Mouse (Mus musculus) stomach, embryonic 15.5 days (tissue): ENCODE results near the gene Nos1ap. TPM values are rescaled to one million over a fixed set of nuclear protein-coding genes. Genes with fewer than 3 reads are reported as not detected.

Experiments used
- ATAC-seq: fragments of 200-750 bp; cut with Nextera tagmentation; 2 replicates; pipeline ENCODE4 v1.8.0; 2017; ENCODE audit warnings: low read depth, moderate number of reproducible peaks, moderate TSS enrichment; ENCODE audit not compliant: insufficient read depth, low FRiP score
- H3K27ac ChIP-seq: fragments of 300-500 bp; sonication (generic); 2 replicates; pipeline ENCODE4 v1.5.1; 2015; ENCODE audit warnings: mild to moderate bottlenecking, inconsistent platforms
- H3K27me3 ChIP-seq: fragments of 300-500 bp; sonication (generic); replicated peaks from 2 replicates; pipeline ENCODE4 v1.6.1; 2015; ENCODE audit warnings: inconsistent platforms
- H3K36me3 ChIP-seq: fragments of 300-500 bp; sonication (generic); 2 replicates; pipeline ENCODE4 v1.6.1; 2015; ENCODE audit warnings: inconsistent platforms
- H3K4me1 ChIP-seq: fragments of 300-500 bp; sonication (generic); 2 replicates; pipeline ENCODE4 v1.6.1; 2015; ENCODE audit warnings: inconsistent platforms
- H3K4me2 ChIP-seq: fragments of 300-500 bp; sonication (generic); 2 replicates; pipeline ENCODE4 v1.6.1; 2015; ENCODE audit warnings: mild to moderate bottlenecking, inconsistent platforms
- H3K4me3 ChIP-seq: fragments of 300-500 bp; sonication (generic); replicated peaks from 2 replicates; pipeline ENCODE4 v1.5.1; 2015; ENCODE audit warnings: inconsistent platforms
- H3K9ac ChIP-seq: fragments of 300-500 bp; sonication (generic); 2 replicates; pipeline ENCODE4 v1.6.1; 2015; ENCODE audit warnings: inconsistent platforms
- H3K9me3 ChIP-seq: fragments of 300-500 bp; sonication (generic); 2 replicates; pipeline ENCODE4 v1.6.1; 2016; ENCODE audit warnings: inconsistent platforms
- WGBS: fragments of 180-500 bp; shearing (Covaris S2); methylation state at CpG from one replicate; pipeline ENCODE4 v1.1.7; 2015; 5-methylcytosine and 5-hydroxymethylcytosine counted together
- polyA plus RNA-seq: library from polyadenylated mRNA; unstranded; fragments of >200 nt; fragmentation: Nextera tagmentation; extraction: Ambion mirVana; gene quantifications from 2 replicates; pipeline ENCODE4 v1.2.1, GENCODE M21; 2015

Nos1ap gene
- polyA plus RNA-seq, 1 experiment from 2014 or later: 15.5 TPM

GRCm38 (mm10) chr1:170322046-170322445 is 267.6 kb downstream of the Nos1ap start:
- Histone ChIP-seq H3K36me3 (no peaks in the 10 kb centered on the region), H3K27ac (no peak overlapping the region), H3K9me3 (no peaks in the 10 kb centered on the region), H3K4me3 (no peak overlapping the region), H3K9ac (no peak overlapping the region), H3K27me3 (no peaks in the 10 kb centered on the region), H3K4me1 (no peaks in the 10 kb centered on the region), H3K4me2 (no peak overlapping the region)
- no peak for ATAC-seq
- 89% methylated on average over 2 of the region's 2 CpGs for WGBS

- H3K9ac ChIP-seq: no peak overlapping the region
- no peaks in the 10 kb centered on the region for H3K9me3 ChIP-seq
- no peaks in the 10 kb centered on the region for H3K4me1 ChIP-seq
- H3K4me3 ChIP-seq: no peak overlapping the region
- WGBS: 77% methylated on average over 6 of the region's 6 CpGs
- H3K27me3 ChIP-seq: no peaks in the 10 kb centered on the region
- no peak for ATAC-seq
- H3K4me2 ChIP-seq: no peak overlapping the region
- no peaks in the 10 kb centered on the region for H3K36me3 ChIP-seq
- no peak overlapping the region for H3K27ac ChIP-seq
These were observed 278.2 kb downstream of the Nos1ap start for GRCm38 (mm10) chr1:170311431-170311830.

- H3K27me3 ChIP-seq: no peaks in the 10 kb centered on the region
- no peak within 1 kb of the TSS for H3K9ac ChIP-seq
- ATAC-seq: no peak
- WGBS: 83% methylated on average over 4 of the region's 4 CpGs
- H3K4me2 ChIP-seq: no peak within 1 kb of the TSS
- H3K9me3 ChIP-seq: no peaks in the 10 kb centered on the region
- H3K4me1 ChIP-seq: no peaks in the 10 kb centered on the region
- no peaks in the 10 kb centered on the region for H3K36me3 ChIP-seq
- H3K27ac ChIP-seq: no peak within 1 kb of the TSS
- no peak within 1 kb of the TSS for H3K4me3 ChIP-seq
These were observed 281.2 kb downstream of the Nos1ap start, which contains the start of gene Spata46 for GRCm38 (mm10) chr1:170308503-170308902. Gene Spata46 (plus strand): TSS chr1:170308803.

GRCm38 (mm10) chr1:170306232-170306631 is 283.4 kb downstream of the Nos1ap start, which contains the start of gene Gm7694:
Gene Gm7694 (minus strand): TSS chr1:170306332.
- no peak within 1 kb of the TSS for H3K4me2 ChIP-seq
- no peaks in the 10 kb centered on the region for H3K9me3 ChIP-seq
- H3K4me3 ChIP-seq: no peak within 1 kb of the TSS
- H3K27me3 ChIP-seq: no peaks in the 10 kb centered on the region
- no peak within 1 kb of the TSS for H3K9ac ChIP-seq
- no peak for ATAC-seq
- whole genome bisulfite sequencing: 95% methylated on average over 4 of the region's 4 CpGs
- no peaks in the 10 kb centered on the region for H3K36me3 ChIP-seq
- H3K27ac ChIP-seq: no peak within 1 kb of the TSS
- H3K4me1 ChIP-seq: no peaks in the 10 kb centered on the region

- ATAC-seq: no peak
- no peak overlapping the region for H3K27ac ChIP-seq
- H3K9me3 ChIP-seq: no peaks in the 10 kb centered on the region
- H3K4me3 ChIP-seq: no peak overlapping the region
- H3K4me1 ChIP-seq: no peaks in the 10 kb centered on the region
- H3K9ac ChIP-seq: no peak overlapping the region
- 77% methylated on average over 10 of the region's 10 CpGs for WGBS
- no peaks in the 10 kb centered on the region for H3K27me3 ChIP-seq
- no peak overlapping the region for H3K4me2 ChIP-seq
- no peaks in the 10 kb centered on the region for H3K36me3 ChIP-seq
These were observed 284.7 kb downstream of the Nos1ap start for GRCm38 (mm10) chr1:170305002-170305401.

GRCm38 (mm10) chr1:170303103-170303502 is 286.6 kb downstream of the Nos1ap start:
- H3K9me3 ChIP-seq: no peaks in the 10 kb centered on the region
- H3K27ac ChIP-seq: no peak overlapping the region
- no peak for ATAC-seq
- WGBS: 84% methylated on average over 6 of the region's 6 CpGs
- H3K27me3 ChIP-seq: no peaks in the 10 kb centered on the region
- no peak overlapping the region for H3K9ac ChIP-seq
- H3K4me1 ChIP-seq: no peaks in the 10 kb centered on the region
- H3K36me3 ChIP-seq: no peaks in the 10 kb centered on the region
- no peak overlapping the region for H3K4me3 ChIP-seq
- H3K4me2 ChIP-seq: no peak overlapping the region

GRCm38 (mm10) chr1:170302456-170302855 is 287.2 kb downstream of the Nos1ap start:
- H3K36me3 ChIP-seq: no peaks in the 10 kb centered on the region
- no peak overlapping the region for H3K27ac ChIP-seq
- no peak overlapping the region for H3K4me2 ChIP-seq
- H3K9ac ChIP-seq: no peak overlapping the region
- no peak overlapping the region for H3K4me3 ChIP-seq
- no peaks in the 10 kb centered on the region for H3K27me3 ChIP-seq
- no peaks in the 10 kb centered on the region for H3K9me3 ChIP-seq
- no peak for ATAC-seq
- 84% methylated on average over 6 of the region's 6 CpGs for WGBS
- H3K4me1 ChIP-seq: no peaks in the 10 kb centered on the region

GRCm38 (mm10) chr1:170301686-170302085 is 288.0 kb downstream of the Nos1ap start:
- WGBS: 89% methylated on average over 9 of the region's 9 CpGs
- H3K4me2 ChIP-seq: no peak overlapping the region
- ATAC-seq: no peak
- no peak overlapping the region for H3K9ac ChIP-seq
- no peaks in the 10 kb centered on the region for H3K9me3 ChIP-seq
- no peaks in the 10 kb centered on the region for H3K4me1 ChIP-seq
- H3K27me3 ChIP-seq: no peaks in the 10 kb centered on the region
- no peaks in the 10 kb centered on the region for H3K36me3 ChIP-seq
- H3K27ac ChIP-seq: no peak overlapping the region
- no peak overlapping the region for H3K4me3 ChIP-seq

- H3K27ac ChIP-seq: no peak overlapping the region
- no peak overlapping the region for H3K4me3 ChIP-seq
- no peak overlapping the region for H3K9ac ChIP-seq
- H3K36me3 ChIP-seq: no peaks in the 10 kb centered on the region
- no peak overlapping the region for H3K4me2 ChIP-seq
- no peaks in the 10 kb centered on the region for H3K27me3 ChIP-seq
- 77% methylated on average over 4 of the region's 4 CpGs for WGBS
- no peak for ATAC-seq
- H3K4me1 ChIP-seq: no peaks in the 10 kb centered on the region
- H3K9me3 ChIP-seq: no peaks in the 10 kb centered on the region
These were observed 290.2 kb downstream of the Nos1ap start for GRCm38 (mm10) chr1:170299496-170299895.

GRCm38 (mm10) chr1:170294786-170295570 is 294.7 kb downstream of the Nos1ap start:
- no peaks in the 10 kb centered on the region for H3K36me3 ChIP-seq
- H3K9me3 ChIP-seq: no peaks in the 10 kb centered on the region
- no peaks in the 10 kb centered on the region for H3K4me1 ChIP-seq
- H3K27me3 ChIP-seq: no peaks in the 10 kb centered on the region
- H3K4me3 ChIP-seq: no peak overlapping the region
- ATAC-seq: no peak
- H3K27ac ChIP-seq: no peak overlapping the region
- no peak overlapping the region for H3K4me2 ChIP-seq
- 63% methylated on average over 15 of the region's 15 CpGs for WGBS
- no peak overlapping the region for H3K9ac ChIP-seq

GRCm38 (mm10) chr1:170293257-170293656 is 296.4 kb downstream of the Nos1ap start:
- Histone ChIP-seq H3K9ac (no peak overlapping the region), H3K36me3 (no peaks in the 10 kb centered on the region), H3K9me3 (no peaks in the 10 kb centered on the region), H3K27ac (no peak overlapping the region), H3K27me3 (no peaks in the 10 kb centered on the region), H3K4me3 (no peak overlapping the region), H3K4me2 (no peak overlapping the region), H3K4me1 (no peaks in the 10 kb centered on the region)
- whole genome bisulfite sequencing: 77% methylated on average over 5 of the region's 5 CpGs
- ATAC-seq: no peak

GRCm38 (mm10) chr1:170292239-170292951 is 297.3 kb downstream of the Nos1ap start:
- Histone ChIP-seq H3K9ac (no peak overlapping the region), H3K27me3 (no peaks in the 10 kb centered on the region), H3K4me1 (no peaks in the 10 kb centered on the region), H3K9me3 (no peaks in the 10 kb centered on the region), H3K4me2 (peak overlapping the region; percentile 23; the same call in 1 of the 2 replicates), H3K4me3 (no peak overlapping the region), H3K36me3 (no peaks in the 10 kb centered on the region), H3K27ac (no peak overlapping the region)
- 34% methylated on average over 9 of the region's 9 CpGs for WGBS
- no peak for ATAC-seq
